Comparison of ENCODE assay signal across 13 mouse cellular contexts in genomic region chr13:41701829-41702231, GRCm38 (mm10).
"Had no signal": no experiment of that assay in that cellular context is flagged by ENCODE, and none has a peak within 500 bp of the region (broad histone marks: within the 10 kb centered on the region; RNA-seq: fewer than 3 reads in every experiment).

No protein-coding gene starts in this region.

- DNase-seq: kidney, adult 9 months; kidney, postnatal 36 days; layer of hippocampus, adult 9-11 months; layer of hippocampus, postnatal 36 days; lung, adult 18-20 months; lung, postnatal 36 days; midbrain, embryonic 14.5 days; right cerebral cortex, adult 18-20 months; right cerebral cortex, postnatal 25 days had no signal

- H3K9ac ChIP-seq: limb, embryonic 12.5 days; liver, embryonic 14.5 days; neural tube, embryonic 12.5 days had no signal

- H3K27ac ChIP-seq: kidney, postnatal 0 days; limb, embryonic 12.5 days; liver, embryonic 14.5 days; neural tube, embryonic 12.5 days had no signal

- H3K4me3 ChIP-seq: limb, embryonic 12.5 days; neural tube, embryonic 12.5 days had no signal

- H3K9me3 ChIP-seq: limb, embryonic 12.5 days; neural tube, embryonic 12.5 days had no signal

- H3K4me1 ChIP-seq: limb, embryonic 12.5 days; neural tube, embryonic 12.5 days had no signal

- H3K4me2 ChIP-seq: limb, embryonic 12.5 days; neural tube, embryonic 12.5 days had no signal

- H3K36me3 ChIP-seq: limb, embryonic 12.5 days; neural tube, embryonic 12.5 days had no signal

- H3K27me3 ChIP-seq: limb, embryonic 12.5 days; neural tube, embryonic 12.5 days had no signal
